8 mouse cellular contexts compared by ENCODE assay signal in the genomic region with DNA sequence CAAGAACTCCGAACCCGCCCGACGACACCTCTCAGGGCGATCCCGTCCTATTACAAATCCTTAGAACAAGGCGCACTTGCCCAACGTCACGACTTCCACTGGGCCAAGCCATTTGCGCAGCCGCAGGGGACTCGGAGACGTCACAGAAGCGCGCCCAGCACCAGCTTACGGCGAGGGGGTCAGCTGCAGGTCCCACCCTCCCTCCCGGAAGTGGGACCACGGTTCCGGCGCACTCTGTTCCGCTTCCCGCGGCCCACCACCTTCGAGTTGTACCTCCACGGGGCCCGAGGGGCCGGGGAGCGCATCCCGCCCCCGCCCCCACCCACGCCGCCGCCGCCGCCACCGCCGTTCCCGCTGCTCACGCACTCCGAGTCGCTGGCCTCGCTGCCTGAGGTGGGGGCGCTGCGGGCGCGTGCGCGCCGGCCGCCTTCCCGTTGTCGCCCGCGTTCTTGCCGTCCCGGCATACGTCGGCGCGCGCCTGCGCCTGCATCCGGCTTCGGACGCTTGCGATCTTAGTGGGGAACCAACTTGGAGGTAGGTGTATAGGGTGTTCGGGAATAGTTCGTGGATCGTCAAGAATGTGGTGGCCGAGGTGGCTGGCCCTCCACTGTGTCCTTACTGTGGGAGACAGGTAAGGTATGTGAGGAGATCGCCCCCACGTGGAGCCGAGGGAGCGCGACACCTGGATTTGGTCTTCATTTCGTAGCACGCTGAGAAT. TPM values are rescaled to one million over a fixed set of nuclear protein-coding genes. Genes with fewer than 3 reads are reported as not detected.
DNase-seq lines count a peak whose midpoint lies in the region; ATAC-seq lines count a peak whose summit lies in the region.

Gene Isg20l2 (plus strand): TSS at position 237 of the 718 bp plus-strand sequence.
Gene Rrnad1 (minus strand): TSS at position 640 of the 718 bp plus-strand sequence.

- peak; percentile 97 for DNase-seq in T-cell, adult 2 months (ENCODE audit: low spot score)
- peak; percentile 97 to 99 for DNase-seq in cerebellum, postnatal 36 days
- peak; percentile 98 to 99 for DNase-seq in frontal cortex, postnatal 36 days (ENCODE audit: low spot score in 2 of 2)
- DNase-seq in left cerebral cortex, adult 18-20 months (ENCODE audit: low spot score in 2 of 2) = peak; percentile 98 to 99
- peak; percentile 98 for DNase-seq in right cerebral cortex, adult 18-20 months
- DNase-seq in urinary bladder, postnatal 10 days (ENCODE audit: low spot score) = peak; percentile 92

- H3K27me3 ChIP-seq in hindbrain, embryonic 15.5 days = no peaks in the 10 kb centered on the region

- H3K36me3 ChIP-seq in hindbrain, embryonic 15.5 days = peaks cover 40% of the 10 kb centered on the region
- peaks cover 43% of the 10 kb centered on the region for H3K36me3 ChIP-seq in macrophage (ENCODE audit: inconsistent target)

- WGBS in hindbrain, embryonic 15.5 days = under 1% methylated on average over 63 of the region's 78 CpGs
- under 1% methylated on average over 26 of the region's 78 CpGs for WGBS in macrophage (ENCODE audit: missing documents)

- H3K27ac ChIP-seq in hindbrain, embryonic 15.5 days (replicated peaks) = peak within 1 kb of the TSS; percentile 94
- peak within 1 kb of the TSS; percentile 64 for H3K27ac ChIP-seq in macrophage

- H3K4me1 ChIP-seq in hindbrain, embryonic 15.5 days (replicated peaks) = peaks cover 49% of the 10 kb centered on the region

- peak within 1 kb of the TSS; percentile 97 for H3K4me3 ChIP-seq in hindbrain, embryonic 15.5 days
- peak within 1 kb of the TSS; percentile 99 for H3K4me3 ChIP-seq in macrophage (ENCODE audit: inconsistent target)

- H3K9ac ChIP-seq in hindbrain, embryonic 15.5 days = peak within 1 kb of the TSS; percentile 97

- peak; percentile 97 for ATAC-seq in hindbrain, embryonic 15.5 days (ENCODE audit: low FRiP score, low read depth)

- H3K9me3 ChIP-seq in hindbrain, embryonic 15.5 days = no peaks in the 10 kb centered on the region

- peak within 1 kb of the TSS; percentile 88 for H3K4me2 ChIP-seq in hindbrain, embryonic 15.5 days

- peaks cover 72% of the 10 kb centered on the region for H3K79me2 ChIP-seq in macrophage (ENCODE audit: inconsistent target)

RNA-seq across cellular contexts. Expression of gene Isg20l2, which starts in this region (rescaled TPM):
- 30.7 and 33.3 TPM in 2 replicates for polyA plus RNA-seq in hindbrain, embryonic 15.5 days (2015; fragmentation: Nextera tagmentation; extraction: Ambion mirVana)
- total RNA-seq in left cerebral cortex, adult 18-20 months (2021) = 10 to 100 TPM; 13.4 to 14.0 TPM
- 10 to 100 TPM; 15.0 to 36.8 (median 25.7) TPM for total RNA-seq in macrophage (2018; cell fraction: chromatin; rRNA removed)
- 10 to 100 TPM; 15.5 to 20.2 (median 18.4) TPM for total RNA-seq in macrophage (2018; cell fraction: cytosol; rRNA removed)
- total RNA-seq in macrophage (2018; cell fraction: nucleus; rRNA removed) = 10 to 100 TPM; 17.9 to 44.2 (median 28.2) TPM
- 14.0 to 16.8 TPM (median 14.2 TPM) in 3 replicates for polyA plus RNA-seq in macrophage (2018)

RNA-seq across cellular contexts. Expression of gene Rrnad1, which starts in this region (rescaled TPM):
- polyA plus RNA-seq in hindbrain, embryonic 15.5 days (2015; fragmentation: Nextera tagmentation; extraction: Ambion mirVana) = 20.1 and 20.3 TPM in 2 replicates
- 10 to 100 TPM; 19.2 to 21.2 TPM for total RNA-seq in left cerebral cortex, adult 18-20 months (2021)
- 10 to 100 TPM; 14.1 to 87.0 (median 47.6) TPM for total RNA-seq in macrophage (2018; cell fraction: chromatin; rRNA removed)
- 1 to 10 TPM; 1.9 to 6.5 (median 3.8) TPM for total RNA-seq in macrophage (2018; cell fraction: cytosol; rRNA removed)
- 10 to 100 TPM; 10.9 to 60.1 (median 31.0) TPM for total RNA-seq in macrophage (2018; cell fraction: nucleus; rRNA removed)
- 6.4 to 10.6 TPM (median 7.0 TPM) in 3 replicates for polyA plus RNA-seq in macrophage (2018)

Comparison
In these comparisons a context has a peak if more than half of its experiments do, and no peak if none do; other contexts are left out.
1. Peak in every context shown above with its lines: DNase-seq, ATAC-seq, H3K4me3 ChIP-seq and H3K27ac ChIP-seq.